Mouse (Mus musculus) limb, embryonic 13.5 days (tissue): ENCODE data around the gene Esrrg. TPM values are rescaled to one million over a fixed set of nuclear protein-coding genes. Genes with fewer than 3 reads are reported as not detected.

ENCODE experiments used
- ATAC-seq: fragments of 200-750 bp; cut with Nextera tagmentation; 2 replicates; pipeline ENCODE4 v1.8.0; 2017; ENCODE audit warnings: low read depth, moderate number of reproducible peaks, moderate TSS enrichment; ENCODE audit not compliant: low FRiP score
- H3K27ac ChIP-seq: fragments of 300-500 bp; sonication (generic); 2 replicates; pipeline ENCODE4 v1.5.1; 2015; ENCODE audit warnings: inconsistent platforms, mild to moderate bottlenecking, moderate library complexity
- H3K27me3 ChIP-seq: fragments of 300-500 bp; sonication (generic); 2 replicates; pipeline ENCODE4 v1.6.1; 2015; ENCODE audit warnings: mild to moderate bottlenecking, inconsistent platforms
- H3K36me3 ChIP-seq: fragments of 300-500 bp; sonication (generic); 2 replicates; pipeline ENCODE4 v1.6.1; 2015; ENCODE audit warnings: inconsistent platforms, mild to moderate bottlenecking, moderate library complexity
- H3K4me1 ChIP-seq: fragments of 300-500 bp; sonication (generic); 2 replicates; pipeline ENCODE4 v1.6.1; 2015; ENCODE audit warnings: inconsistent platforms
- H3K4me2 ChIP-seq: fragments of 300-500 bp; sonication (generic); replicated peaks from 2 replicates; pipeline ENCODE4 v1.6.1; 2015; ENCODE audit warnings: inconsistent platforms, mild to moderate bottlenecking, moderate library complexity
- H3K4me3 ChIP-seq: fragments of 300-500 bp; sonication (generic); 2 replicates; pipeline ENCODE4 v1.5.1; 2015; ENCODE audit warnings: moderate library complexity, mild to moderate bottlenecking, inconsistent platforms
- H3K9ac ChIP-seq: fragments of 300-500 bp; sonication (generic); 2 replicates; pipeline ENCODE4 v1.6.1; 2015; ENCODE audit warnings: mild to moderate bottlenecking, inconsistent platforms
- H3K9me3 ChIP-seq: fragments of 300-500 bp; sonication (generic); 2 replicates; pipeline ENCODE4 v1.6.1; 2016; ENCODE audit warnings: inconsistent platforms
- WGBS: fragments of 180-500 bp; shearing (Covaris S2); methylation state at CpG from one replicate; pipeline ENCODE4 v1.1.7; 2015; 5-methylcytosine and 5-hydroxymethylcytosine counted together
- polyA plus RNA-seq: library from polyadenylated mRNA; unstranded; fragments of >200 nt; fragmentation: Nextera tagmentation; extraction: Ambion mirVana; gene quantifications from 2 replicates; pipeline ENCODE4 v1.2.1, GENCODE M21; 2015

Gene Esrrg
- polyA plus RNA-seq, 1 experiment from 2014 or later, result 3.1 TPM

DNA sequence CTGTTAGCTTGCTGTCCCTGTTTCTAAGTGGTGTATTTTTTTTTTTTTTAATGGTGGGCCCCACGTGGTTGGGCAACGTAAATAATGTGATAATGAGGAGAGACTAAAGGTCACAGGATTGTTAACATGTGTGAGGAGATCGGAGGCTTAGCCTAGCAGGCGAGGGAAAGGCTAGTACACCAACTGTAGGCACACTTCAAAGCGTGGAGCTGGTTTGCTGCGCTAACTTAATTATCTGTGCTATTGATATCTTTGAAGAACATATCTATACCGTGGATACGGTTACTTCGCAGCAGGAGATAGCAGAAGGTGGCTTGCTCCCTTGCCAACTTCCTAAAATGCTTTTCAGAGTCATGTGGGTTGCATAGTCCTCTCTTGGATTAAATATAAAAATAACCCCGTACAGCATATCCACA, 66.2 kb downstream of the Esrrg start:
- Histone ChIP-seq H3K9ac (no peak overlapping the region), H3K4me2 (no peak overlapping the region), H3K27me3 (peaks cover 10% of the 10 kb centered on the region), H3K36me3 (no peaks in the 10 kb centered on the region), H3K4me1 (peaks cover 21% of the 10 kb centered on the region), H3K4me3 (no peak overlapping the region), H3K27ac (no peak overlapping the region), H3K9me3 (no peaks in the 10 kb centered on the region)
- 13% methylated on average over 10 of the region's 10 CpGs for WGBS
- no peak; the same call in 1 of the 2 replicates for ATAC-seq

DNA sequence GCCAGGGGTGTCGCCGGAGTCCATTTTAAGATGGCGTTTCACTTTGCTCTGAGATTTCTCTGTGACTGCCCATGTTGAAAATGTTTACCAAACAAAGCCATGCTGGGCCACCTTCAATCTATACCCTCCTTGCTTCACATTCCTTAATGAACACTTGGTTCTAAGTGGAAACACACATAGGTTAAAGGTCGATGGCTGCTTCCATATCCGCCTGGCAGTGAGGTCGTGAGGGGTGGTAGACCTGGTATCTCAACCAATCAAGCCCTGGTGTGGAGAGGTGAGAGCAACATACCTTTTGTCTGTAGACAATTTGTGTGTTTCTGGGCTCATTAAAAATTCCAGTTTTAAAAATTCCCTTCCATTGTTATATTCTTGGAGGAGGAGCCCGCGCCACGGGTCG, 68.0 kb downstream of the Esrrg start:
- no peak overlapping the region for H3K4me3 ChIP-seq
- no peaks in the 10 kb centered on the region for H3K36me3 ChIP-seq
- H3K4me2 ChIP-seq, result no peak overlapping the region
- no peaks in the 10 kb centered on the region for H3K9me3 ChIP-seq
- H3K27me3 ChIP-seq, result peaks cover 10% of the 10 kb centered on the region
- no peak for ATAC-seq
- H3K9ac ChIP-seq, result no peak overlapping the region
- WGBS, result 37% methylated on average over 10 of the region's 10 CpGs
- peaks cover 21% of the 10 kb centered on the region for H3K4me1 ChIP-seq
- no peak overlapping the region for H3K27ac ChIP-seq

DNA sequence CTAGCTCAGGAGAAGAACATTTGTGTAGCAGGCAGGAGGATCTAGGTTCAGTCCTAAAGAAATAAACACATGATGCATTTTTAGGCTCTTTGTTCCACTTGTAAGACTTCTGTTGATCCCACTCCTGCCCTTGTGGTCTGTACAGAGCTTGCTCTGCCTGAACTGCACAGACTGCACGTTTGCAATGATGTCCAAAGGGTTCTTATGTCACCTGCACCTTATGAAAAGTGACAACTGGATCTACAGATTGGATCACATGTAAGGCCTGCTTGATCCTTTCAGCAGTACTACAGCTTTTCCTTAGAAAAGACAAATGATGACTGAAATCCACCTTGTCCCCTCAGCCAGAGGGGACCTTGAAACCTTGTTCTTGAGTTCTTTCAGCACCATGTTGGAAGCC, 70.7 kb downstream of the Esrrg start:
- WGBS, result 67% methylated on average over 1 of the region's 1 CpGs
- H3K27me3 ChIP-seq, result peaks cover 7% of the 10 kb centered on the region
- H3K4me3 ChIP-seq, result no peak overlapping the region

DNA sequence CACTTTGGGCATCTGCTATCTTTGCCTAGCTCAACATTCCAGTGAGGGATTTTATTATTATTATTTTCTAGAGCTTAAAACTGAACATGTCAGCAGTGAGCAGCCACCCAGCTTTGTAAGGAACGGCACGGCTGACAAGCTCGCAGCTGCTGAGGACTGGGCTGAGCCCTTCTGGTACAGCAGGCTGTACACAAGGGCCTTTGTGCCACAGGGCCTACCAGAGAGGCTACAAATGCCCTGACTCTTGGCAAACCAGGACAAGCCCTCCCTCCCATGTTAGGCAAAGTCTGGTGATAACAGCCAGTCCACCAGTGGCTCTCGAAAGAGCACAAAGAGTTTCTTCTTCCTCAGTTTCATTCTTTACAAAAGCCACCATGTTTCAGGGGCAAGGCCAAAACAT, 75.9 kb downstream of the Esrrg start:
- Histone ChIP-seq H3K27ac (no peak overlapping the region), H3K4me3 (no peak overlapping the region), H3K27me3 (no peaks in the 10 kb centered on the region), H3K4me1 (no peaks in the 10 kb centered on the region), H3K4me2 (no peak overlapping the region), H3K36me3 (no peaks in the 10 kb centered on the region), H3K9ac (no peak overlapping the region), H3K9me3 (no peaks in the 10 kb centered on the region)
- ATAC-seq, result no peak
- 88% methylated on average over 4 of the region's 4 CpGs for WGBS

More for the DNA sequence above, 70.7 kb downstream of the Esrrg start:
- no peaks in the 10 kb centered on the region for H3K36me3 ChIP-seq
- no peak overlapping the region for H3K9ac ChIP-seq
- H3K27ac ChIP-seq, result no peak overlapping the region
- peaks cover 9% of the 10 kb centered on the region for H3K4me1 ChIP-seq
- no peak overlapping the region for H3K4me2 ChIP-seq
- no peaks in the 10 kb centered on the region for H3K9me3 ChIP-seq
- ATAC-seq, result no peak

DNA sequence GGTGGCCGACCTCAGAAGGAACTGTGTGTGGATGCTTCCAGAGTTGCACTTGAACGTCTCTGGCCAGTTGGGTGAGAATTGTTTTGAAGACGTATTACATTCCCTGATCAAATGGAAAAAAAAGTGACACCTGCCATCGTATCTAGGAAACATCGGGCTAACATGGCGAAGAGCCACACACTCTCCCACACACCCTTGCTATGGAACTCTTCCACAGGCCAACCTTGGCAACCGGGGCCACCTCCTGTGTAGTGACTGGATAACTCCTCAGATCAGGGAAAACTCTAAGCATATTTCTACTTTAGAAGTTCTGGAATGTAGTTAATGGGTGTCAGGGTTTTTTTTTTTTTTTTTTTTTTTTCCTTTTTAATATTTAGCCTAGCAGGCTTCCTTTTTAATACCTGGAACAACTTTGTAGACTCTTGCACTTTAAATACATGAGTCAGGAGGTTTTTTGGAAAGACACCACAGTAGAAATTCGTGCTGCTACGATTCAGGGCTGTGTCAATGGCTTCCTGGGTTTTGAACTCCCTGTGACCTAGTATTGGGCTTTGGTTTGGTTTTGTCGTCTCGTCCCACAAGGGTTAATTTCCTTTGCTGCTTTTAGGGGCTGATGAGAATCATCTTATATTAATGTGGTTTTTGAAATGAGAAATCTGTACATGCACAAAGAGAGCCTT, 83.4 kb downstream of the Esrrg start:
- ATAC-seq, result no peak
- H3K27me3 ChIP-seq, result no peaks in the 10 kb centered on the region
- no peak overlapping the region for H3K27ac ChIP-seq
- WGBS, result 89% methylated on average over 11 of the region's 11 CpGs
- H3K9me3 ChIP-seq, result no peaks in the 10 kb centered on the region
- no peak overlapping the region for H3K9ac ChIP-seq
- H3K36me3 ChIP-seq, result no peaks in the 10 kb centered on the region
- no peaks in the 10 kb centered on the region for H3K4me1 ChIP-seq
- no peak overlapping the region for H3K4me3 ChIP-seq
- no peak overlapping the region for H3K4me2 ChIP-seq

DNA sequence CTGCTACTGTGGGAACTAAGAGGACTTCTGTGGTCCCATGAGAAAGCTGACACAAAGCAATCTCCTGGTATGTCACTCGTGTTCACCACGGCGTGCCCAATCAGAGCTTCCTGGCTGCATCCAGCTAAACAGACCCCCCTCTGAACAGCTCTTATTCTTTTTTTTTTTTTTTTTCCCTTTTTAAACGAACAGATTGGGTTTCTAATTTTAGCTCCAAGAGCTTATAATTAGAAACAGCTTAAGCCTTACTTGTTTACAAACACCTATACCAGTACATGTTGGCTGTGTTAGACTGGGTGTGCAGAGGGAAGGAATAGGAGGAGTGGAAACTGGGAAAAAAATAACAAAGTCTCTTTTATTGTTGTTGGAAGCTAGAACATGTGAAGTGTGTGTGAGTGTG, 86.3 kb downstream of the Esrrg start:
- Histone ChIP-seq H3K4me1 (no peaks in the 10 kb centered on the region), H3K9ac (no peak overlapping the region), H3K27me3 (no peaks in the 10 kb centered on the region), H3K27ac (no peak overlapping the region), H3K9me3 (no peaks in the 10 kb centered on the region), H3K4me2 (no peak overlapping the region), H3K36me3 (no peaks in the 10 kb centered on the region), H3K4me3 (no peak overlapping the region)
- WGBS, result 30% methylated on average over 4 of the region's 4 CpGs
- no peak for ATAC-seq

DNA sequence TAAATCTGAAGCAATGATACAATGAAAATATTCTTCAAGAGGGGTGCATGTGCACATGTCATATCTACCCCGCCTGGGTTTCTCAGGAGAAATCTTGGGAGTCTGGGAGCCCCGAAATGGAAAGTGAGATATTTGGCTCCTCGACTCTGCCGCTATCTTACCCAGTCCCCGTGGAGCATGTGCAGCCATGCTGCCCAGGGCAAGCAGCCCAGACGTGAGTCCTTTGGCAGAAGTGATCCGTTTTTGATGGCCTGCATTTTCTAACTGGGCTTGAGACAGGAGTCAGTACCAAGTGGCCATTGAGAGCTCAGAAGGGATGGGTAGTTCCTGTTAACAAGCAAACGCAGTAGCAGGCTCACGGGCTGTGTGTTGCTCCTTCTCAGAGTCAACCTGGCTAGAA, 89.6 kb downstream of the Esrrg start:
- H3K36me3 ChIP-seq, result no peaks in the 10 kb centered on the region
- 89% methylated on average over 9 of the region's 9 CpGs for WGBS
- ATAC-seq, result no peak
- H3K9me3 ChIP-seq, result no peaks in the 10 kb centered on the region
- H3K4me1 ChIP-seq, result no peaks in the 10 kb centered on the region
- H3K9ac ChIP-seq, result no peak overlapping the region
- no peak overlapping the region for H3K27ac ChIP-seq
- H3K4me2 ChIP-seq, result no peak overlapping the region
- H3K27me3 ChIP-seq, result no peaks in the 10 kb centered on the region
- no peak overlapping the region for H3K4me3 ChIP-seq

DNA sequence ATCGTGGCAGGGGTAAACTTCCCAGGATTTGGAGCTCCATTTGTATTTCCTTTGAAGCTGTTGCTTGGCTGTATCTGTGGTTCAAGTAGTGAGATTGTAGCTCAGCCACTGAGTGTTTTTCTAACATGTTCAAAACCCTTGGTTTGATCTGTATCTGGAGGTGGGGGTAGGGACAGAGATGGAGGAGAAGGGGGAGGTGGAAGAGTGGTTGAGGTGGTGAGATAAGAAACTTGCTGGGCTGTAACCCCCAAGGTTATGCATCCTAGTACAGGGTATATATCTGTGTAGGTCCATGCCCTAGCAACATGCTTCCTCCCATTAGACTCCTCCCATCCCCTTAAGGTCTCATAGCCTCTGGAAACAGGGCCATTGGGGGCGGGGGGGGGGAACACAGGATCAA, 92.4 kb downstream of the Esrrg start:
- Histone ChIP-seq H3K9me3 (no peaks in the 10 kb centered on the region), H3K4me1 (peaks cover 7% of the 10 kb centered on the region; the same call in 1 of the 2 replicates), H3K9ac (no peak overlapping the region), H3K27me3 (no peaks in the 10 kb centered on the region), H3K4me2 (no peak overlapping the region), H3K4me3 (no peak overlapping the region), H3K27ac (no peak overlapping the region), H3K36me3 (no peaks in the 10 kb centered on the region)
- 60% methylated on average over 2 of the region's 2 CpGs for WGBS
- no peak for ATAC-seq

DNA sequence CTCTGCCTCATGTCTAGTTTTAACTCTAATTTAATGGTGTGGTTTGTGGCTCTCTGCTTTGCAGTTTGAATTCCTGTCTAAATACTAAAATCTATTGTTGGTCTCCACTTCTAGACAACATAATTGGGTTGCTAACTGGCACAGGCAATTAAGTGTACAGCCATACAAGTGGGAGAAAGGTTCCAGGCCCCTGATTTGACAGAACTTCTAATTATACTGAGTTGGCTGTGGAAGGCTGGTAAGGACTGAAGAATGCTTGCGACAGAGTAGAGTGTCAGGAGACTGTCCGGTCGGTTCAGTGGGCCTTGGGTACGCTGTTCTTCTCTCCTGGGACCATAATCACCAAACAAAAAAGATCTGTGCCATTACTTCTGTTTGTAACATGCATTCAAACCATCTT, 96.3 kb downstream of the Esrrg start:
- Histone ChIP-seq H3K36me3 (no peaks in the 10 kb centered on the region), H3K27me3 (no peaks in the 10 kb centered on the region), H3K27ac (no peak overlapping the region), H3K4me1 (peaks cover 8% of the 10 kb centered on the region; the same call in 1 of the 2 replicates), H3K9me3 (no peaks in the 10 kb centered on the region), H3K4me2 (no peak overlapping the region), H3K4me3 (no peak overlapping the region), H3K9ac (no peak overlapping the region)
- ATAC-seq, result no peak
- whole genome bisulfite sequencing, result 77% methylated on average over 4 of the region's 4 CpGs

DNA sequence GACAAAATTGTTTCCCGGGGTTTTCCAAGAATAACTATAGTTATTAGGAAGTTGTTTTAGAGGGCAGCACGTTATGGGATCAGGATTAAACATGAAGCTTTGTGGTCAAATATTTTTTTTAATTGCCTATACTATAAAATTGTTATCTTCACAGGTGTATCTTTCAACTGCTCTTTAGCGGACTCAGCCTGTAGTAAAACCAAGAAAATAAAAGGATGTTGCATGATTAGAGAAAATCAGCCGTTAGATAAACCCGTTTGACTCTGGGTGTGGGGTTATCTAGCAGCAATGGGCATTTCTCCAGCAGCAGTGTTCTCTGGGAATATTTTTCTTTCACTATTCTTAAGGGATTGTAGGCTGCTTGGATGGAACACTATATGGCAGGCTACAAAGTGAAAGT, 96.8 kb downstream of the Esrrg start:
- no peak overlapping the region for H3K4me2 ChIP-seq
- no peak for ATAC-seq
- peaks cover 8% of the 10 kb centered on the region; the same call in 1 of the 2 replicates for H3K4me1 ChIP-seq
- no peaks in the 10 kb centered on the region for H3K36me3 ChIP-seq
- H3K9me3 ChIP-seq, result no peaks in the 10 kb centered on the region
- H3K4me3 ChIP-seq, result no peak overlapping the region
- no peaks in the 10 kb centered on the region for H3K27me3 ChIP-seq
- H3K27ac ChIP-seq, result no peak overlapping the region
- 74% methylated on average over 5 of the region's 5 CpGs for WGBS
- H3K9ac ChIP-seq, result no peak overlapping the region

DNA sequence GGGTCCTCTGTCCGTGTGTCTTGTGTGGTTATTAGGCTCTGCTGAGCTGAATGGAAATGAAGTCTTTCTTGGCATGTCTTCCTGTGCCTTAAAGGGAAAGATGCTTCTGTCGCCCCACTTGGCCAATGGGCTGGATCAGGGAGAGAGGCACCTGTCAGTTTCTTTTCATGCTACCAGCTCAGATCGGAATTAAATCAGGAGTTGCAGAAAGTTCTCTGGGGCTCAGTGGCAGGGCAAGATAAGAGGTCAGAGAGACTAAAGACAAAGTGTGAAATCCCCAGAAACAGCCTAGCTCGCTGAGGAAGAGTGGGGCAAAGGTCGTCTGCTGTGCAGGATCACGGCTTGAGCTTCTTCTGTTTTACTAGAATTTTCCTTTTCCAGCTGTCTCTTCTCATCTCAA, 97.5 kb downstream of the Esrrg start:
- no peaks in the 10 kb centered on the region for H3K9me3 ChIP-seq
- peaks cover 8% of the 10 kb centered on the region; the same call in 1 of the 2 replicates for H3K4me1 ChIP-seq
- no peaks in the 10 kb centered on the region for H3K27me3 ChIP-seq
- H3K36me3 ChIP-seq, result no peaks in the 10 kb centered on the region
- no peak overlapping the region for H3K4me3 ChIP-seq
- no peak overlapping the region for H3K27ac ChIP-seq
- 49% methylated on average over 6 of the region's 6 CpGs for WGBS
- no peak for ATAC-seq
- no peak overlapping the region for H3K9ac ChIP-seq
- H3K4me2 ChIP-seq, result no peak overlapping the region

DNA sequence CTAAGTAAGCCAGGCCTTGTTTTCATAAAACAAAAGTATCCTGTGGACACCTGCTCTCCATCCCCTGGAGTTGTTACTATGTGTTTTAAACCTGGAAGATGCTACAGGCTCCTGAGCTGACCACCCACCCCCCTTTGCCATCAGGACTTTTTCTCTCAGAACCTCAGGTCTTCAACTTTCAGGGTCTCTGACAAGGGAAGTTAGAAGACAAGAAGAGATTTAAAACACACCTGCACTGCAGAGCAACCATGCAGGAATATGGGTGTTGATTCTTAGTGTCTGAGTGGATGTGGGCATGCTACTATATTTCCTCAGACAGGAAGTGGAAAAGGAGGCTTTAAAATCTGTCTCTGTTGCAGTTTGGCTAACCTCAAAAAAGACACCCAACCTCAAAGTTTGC, 98.6 kb downstream of the Esrrg start:
- H3K9ac ChIP-seq, result no peak overlapping the region
- no peak overlapping the region for H3K4me2 ChIP-seq

DNA sequence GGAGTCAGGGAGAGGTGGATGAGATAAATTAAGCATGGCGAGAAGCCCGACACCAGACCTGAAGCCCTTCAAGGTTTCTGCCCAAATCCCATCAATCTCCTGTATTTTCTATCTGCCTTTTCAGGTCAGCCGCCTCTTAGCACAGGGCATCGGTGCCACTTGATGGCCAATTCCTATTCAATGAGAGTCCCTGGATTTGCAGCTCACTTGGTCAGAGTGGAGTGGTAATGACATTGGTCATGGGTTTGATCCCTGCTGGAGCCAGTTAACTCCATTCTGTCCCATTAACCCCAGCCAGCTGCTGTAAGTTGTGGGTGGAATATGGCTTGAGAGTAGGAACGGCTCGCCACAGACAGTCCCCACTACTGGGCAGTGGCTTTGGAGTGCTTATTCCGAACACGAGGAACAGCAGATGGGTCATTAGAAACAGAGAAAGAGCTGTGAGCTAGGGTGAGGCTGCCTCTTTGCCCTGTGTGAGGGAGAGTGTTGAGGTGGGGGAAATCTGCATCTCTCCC, 101.9 kb downstream of the Esrrg start:
- Histone ChIP-seq H3K27ac (no peak overlapping the region), H3K4me3 (no peak overlapping the region), H3K4me2 (no peak overlapping the region), H3K36me3 (no peaks in the 10 kb centered on the region), H3K4me1 (peaks cover 6% of the 10 kb centered on the region; the same call in 1 of the 2 replicates), H3K9ac (no peak overlapping the region), H3K27me3 (no peaks in the 10 kb centered on the region), H3K9me3 (no peaks in the 10 kb centered on the region)
- no peak for ATAC-seq
- 81% methylated on average over 8 of the region's 8 CpGs for WGBS

More for the DNA sequence above, 98.6 kb downstream of the Esrrg start:
- Histone ChIP-seq H3K36me3 (no peaks in the 10 kb centered on the region), H3K4me3 (no peak overlapping the region), H3K27ac (no peak overlapping the region), H3K4me1 (peaks cover 8% of the 10 kb centered on the region; the same call in 1 of the 2 replicates), H3K27me3 (no peaks in the 10 kb centered on the region), H3K9me3 (no peaks in the 10 kb centered on the region)
- ATAC-seq, result no peak
